Comparison of ENCODE assay signal across 12 mouse cellular contexts in genomic region chr12:21140153-21140552, GRCm38 (mm10).
A peak's percentile ranks its signal among the peaks of the same experiment; 100 is the strongest.
DNase-seq lines count a peak whose midpoint lies in the region; ATAC-seq and TF ChIP-seq lines count a peak whose summit lies in the region.
"Had no signal": no experiment of that assay in that cellular context is flagged by ENCODE, and none has a peak within 500 bp of the region (broad histone marks: within the 10 kb centered on the region; RNA-seq: fewer than 3 reads in every experiment).

No protein-coding gene starts in this region.

- no peak for ATAC-seq in kidney, embryonic 16.5 days (ENCODE audit: low FRiP score, low TSS enrichment)
- ATAC-seq: intestine, postnatal 0 days had no signal

- 0 out of 2 replicates have a peak overlapping the region, but pooled peaks have one; percentile 62 for H3K27ac ChIP-seq in layer of hippocampus, adult 2 months
- H3K27ac ChIP-seq in kidney, embryonic 16.5 days (ENCODE audit: low read length), result no peak overlapping the region
- no peak overlapping the region; the same call in 1 of the 2 replicates for H3K27ac ChIP-seq in heart, adult 2 months
- H3K27ac ChIP-seq: heart, embryonic 13.5 days had no signal

- H3K27me3 ChIP-seq in kidney, embryonic 16.5 days (ENCODE audit: insufficient read depth, low read length), result no peaks in the 10 kb centered on the region
- H3K27me3 ChIP-seq in heart, adult 2 months (ENCODE audit: control insufficient read depth, insufficient read depth, low read length), result no peaks in the 10 kb centered on the region
- H3K27me3 ChIP-seq: heart, embryonic 13.5 days had no signal

- no peaks in the 10 kb centered on the region for H3K9me3 ChIP-seq in kidney, embryonic 16.5 days (ENCODE audit: low read length)
- H3K9me3 ChIP-seq: heart, embryonic 13.5 days had no signal

- intact Hi-C loops in left cerebral cortex, postnatal 4 days (cut with DNase I), result no loop called here
- intact Hi-C loops in heart, adult 2 months (cut with DNase I), result no loop called here

- peak overlapping the region; percentile 31; the same call in 1 of the 2 replicates for H3K4me3 ChIP-seq in layer of hippocampus, adult 2 months
- H3K4me3 ChIP-seq in kidney, embryonic 16.5 days (ENCODE audit: low read length), result no peak overlapping the region
- no peak overlapping the region for H3K4me3 ChIP-seq in heart, adult 2 months
- H3K4me3 ChIP-seq: heart, embryonic 13.5 days had no signal

- peak; percentile 47 for DNase-seq in left cerebral cortex, adult 11 months (ENCODE audit: low spot score)
- no peak for DNase-seq in left cerebral cortex, postnatal 4 days
- peak; percentile 55 for DNase-seq in cerebellum, adult 8-10 months
- peak; percentile 61 to 71 for DNase-seq in layer of hippocampus, adult 2 months (ENCODE audit: low spot score in 2 of 2)
- peak; percentile 74 to 83 for DNase-seq in right cerebral cortex, postnatal 10 days (ENCODE audit: low spot score in 2 of 2)
- no peak for DNase-seq in embryo, embryonic 10.5 days (ENCODE audit: low spot score)
- no peak for DNase-seq in heart, adult 2 months
- DNase-seq: retina, postnatal 1 day; thymus, adult 2 months had no signal

- H3K79me2 ChIP-seq in heart, adult 2 months (replicated peaks; ENCODE audit: control insufficient read depth, insufficient read depth, low read length), result peaks cover 10% of the 10 kb centered on the region; the same call in 1 of the 2 replicates

- H3K36me3 ChIP-seq in kidney, embryonic 16.5 days (ENCODE audit: insufficient read depth, low read length), result no peaks in the 10 kb centered on the region
- H3K36me3 ChIP-seq in heart, adult 2 months (ENCODE audit: control insufficient read depth, insufficient read depth, low read length), result peaks cover 10% of the 10 kb centered on the region
- H3K36me3 ChIP-seq: heart, embryonic 13.5 days had no signal

- 94% methylated on average over 14 of the region's 14 CpGs for WGBS in kidney, embryonic 16.5 days
- WGBS in heart, adult 2 months, result 82% methylated on average over 14 of the region's 14 CpGs

- no peak overlapping the region for H3K9ac ChIP-seq in kidney, embryonic 16.5 days (replicated peaks; ENCODE audit: low read length)
- H3K9ac ChIP-seq in heart, adult 2 months (ENCODE audit: low read depth, low read length), result no peak overlapping the region
- H3K9ac ChIP-seq: heart, embryonic 13.5 days had no signal

- TF ChIP-seq EP300 in heart, adult 2 months (IDR thresholded peaks at IDR 0.05; ENCODE audit: insufficient read depth, low read depth, low read length), result no peak

- TF ChIP-seq POLR2A in heart, adult 2 months (IDR thresholded peaks at IDR 0.05; ENCODE audit: insufficient read depth, low read depth, low read length), result no peak

- no peak overlapping the region for H3K4me2 ChIP-seq in kidney, embryonic 16.5 days (replicated peaks; ENCODE audit: low read depth, low read length)
- H3K4me2 ChIP-seq: heart, embryonic 13.5 days had no signal

- TF ChIP-seq CTCF in layer of hippocampus, adult 2 months (conservative IDR thresholded peaks at IDR 0.05), result no peak
- no peak for TF ChIP-seq CTCF in heart, adult 2 months (IDR thresholded peaks at IDR 0.05)

- peaks cover 40% of the 10 kb centered on the region for H3K4me1 ChIP-seq in kidney, embryonic 16.5 days (ENCODE audit: insufficient read depth, low read length)
- peaks cover 52% of the 10 kb centered on the region for H3K4me1 ChIP-seq in heart, adult 2 months (ENCODE audit: control insufficient read depth, insufficient read depth, low read length)

Comparison
In these comparisons a context has a peak if more than half of its experiments do, and no peak if none do; other contexts are left out.
1. DNase-seq: peak in left cerebral cortex, adult 11 months (single experiment), cerebellum, adult 8-10 months (single experiment), layer of hippocampus, adult 2 months (2 of 2) and right cerebral cortex, postnatal 10 days (2 of 2); none in left cerebral cortex, postnatal 4 days (single experiment), embryo, embryonic 10.5 days (single experiment) and heart, adult 2 months (0 of 2).